Mouse (Mus musculus) skeletal muscle tissue, adult 2 months (tissue): Measurements from ENCODE around the gene 4930430A15Rik.

Experiments
- DNase-seq: peaks from one replicate; pipeline ENCODE4 v3.0.0-alpha.2; 2012; ENCODE audit warnings: low read depth, low spot score

Gene 4930430A15Rik

GRCm38 (mm10) chr2:111229502-111229901 lies at the start of gene 4930430A15Rik:
Gene 4930430A15Rik (minus strand): TSS chr2:111229602.
- DNase-seq: no peak

- no peak for DNase-seq
Measured at GRCm38 (mm10) chr2:111274006-111274405, 44.6 kb upstream of the 4930430A15Rik start, which contains the start of gene Olfr1277. Gene Olfr1277 (minus strand): TSS chr2:111274106.

GRCm38 (mm10) chr2:111254216-111254615 lies 24.8 kb upstream of the 4930430A15Rik start, which contains the start of gene Olfr1276:
Gene Olfr1276 (plus strand): TSS chr2:111254516.
- DNase-seq: no peak

GRCm38 (mm10) chr2:111235186-111235585 lies 5.8 kb upstream of the 4930430A15Rik start, which contains the start of gene Olfr1275:
Gene Olfr1275 (minus strand): TSS chr2:111235286.
- DNase-seq: no peak

GRCm38 (mm10) chr2:111182068-111182467 lies 47.3 kb downstream of the 4930430A15Rik start:
- no peak for DNase-seq

- DNase-seq: no peak
Measured at GRCm38 (mm10) chr2:111152836-111153235, 76.6 kb downstream of the 4930430A15Rik start, which contains the start of gene Gm15130. Gene Gm15130 (minus strand): TSS chr2:111152936.

- DNase-seq: no peak
Measured at GRCm38 (mm10) chr2:111135739-111136138, 93.7 kb downstream of the 4930430A15Rik start.
